Mouse (Mus musculus) kidney, adult 2 months (tissue): ENCODE results near the gene Trio.

ENCODE experiments used
- CTCF ChIP-seq: fragments of 200-500 bp; conservative IDR thresholded peaks from 2 replicates; pipeline ENCODE4 v1.5.1; 2011; ENCODE audit warnings: low read depth, mild to moderate bottlenecking, control low read depth, low read length, moderate library complexity, mixed read lengths; ENCODE audit not compliant: insufficient read depth, insufficient read length
- POLR2A ChIP-seq: fragments of 200-500 bp; IDR thresholded peaks from one replicate; pipeline ENCODE4 v1.6.1; 2011; ENCODE audit warnings: low read depth, low read length, control low read depth

GRCm38 (mm10) chr15:27682619-27683018 lies 343.0 kb downstream of the Trio start:
- TF ChIP-seq CTCF (no peak), POLR2A (no peak)
